Mouse (Mus musculus): ENCODE data around the gene Phf19. TPM values are rescaled to one million over a fixed set of nuclear protein-coding genes. Genes with fewer than 3 reads are reported as not detected.
A peak's percentile ranks its signal among the peaks of the same experiment; 100 is the strongest.

The Phf19 gene
- polyA plus RNA-seq, 1 experiment = 0.66 TPM

DNA sequence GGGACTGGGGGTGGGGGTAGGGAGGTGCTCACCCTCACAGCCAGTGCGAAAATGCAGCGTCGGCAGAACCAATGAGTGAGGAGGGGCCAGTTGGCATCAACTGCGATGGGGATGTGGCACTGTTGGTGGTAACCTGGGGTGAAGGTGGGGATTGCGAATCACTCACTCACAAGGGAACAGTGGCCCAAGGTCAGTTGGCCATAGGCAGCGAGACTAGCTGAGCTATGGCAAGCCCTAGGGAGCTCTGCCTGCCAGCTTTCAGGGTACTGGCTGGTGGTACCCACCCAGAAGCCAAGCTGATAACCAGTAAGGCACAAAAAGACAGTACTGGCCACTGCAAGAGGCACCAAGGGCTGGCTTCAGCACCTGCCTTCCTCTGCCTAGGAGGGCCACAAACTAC lies 7.4 kb downstream of the Phf19 start:
- no peaks in the 10 kb centered on the region for H3K36me3 ChIP-seq (ENCODE audit: control insufficient read depth, insufficient read depth, low read length)
- no peak overlapping the region for H3K4me3 ChIP-seq (ENCODE audit: insufficient read depth, low read depth, low read length)
- DNase-seq = no peak
- H3K27me3 ChIP-seq (replicated peaks; ENCODE audit: control insufficient read depth, insufficient read depth, low read length) = no peaks in the 10 kb centered on the region
- TF ChIP-seq POLR2A (IDR thresholded peaks at IDR 0.05; ENCODE audit: low read depth, low read length) (no peak), CTCF (conservative IDR thresholded peaks at IDR 0.05; ENCODE audit: insufficient read depth, insufficient read length, low read depth, low read length) (no peak)
- H3K27ac ChIP-seq (ENCODE audit: insufficient read depth, low read depth, low read length) = no peak overlapping the region
- H3K4me1 ChIP-seq (ENCODE audit: control insufficient read depth, insufficient read depth, low read length) = peaks cover 10% of the 10 kb centered on the region; the same call in 1 of the 2 replicates
- 82% methylated on average over 6 of the region's 6 CpGs for WGBS

DNA sequence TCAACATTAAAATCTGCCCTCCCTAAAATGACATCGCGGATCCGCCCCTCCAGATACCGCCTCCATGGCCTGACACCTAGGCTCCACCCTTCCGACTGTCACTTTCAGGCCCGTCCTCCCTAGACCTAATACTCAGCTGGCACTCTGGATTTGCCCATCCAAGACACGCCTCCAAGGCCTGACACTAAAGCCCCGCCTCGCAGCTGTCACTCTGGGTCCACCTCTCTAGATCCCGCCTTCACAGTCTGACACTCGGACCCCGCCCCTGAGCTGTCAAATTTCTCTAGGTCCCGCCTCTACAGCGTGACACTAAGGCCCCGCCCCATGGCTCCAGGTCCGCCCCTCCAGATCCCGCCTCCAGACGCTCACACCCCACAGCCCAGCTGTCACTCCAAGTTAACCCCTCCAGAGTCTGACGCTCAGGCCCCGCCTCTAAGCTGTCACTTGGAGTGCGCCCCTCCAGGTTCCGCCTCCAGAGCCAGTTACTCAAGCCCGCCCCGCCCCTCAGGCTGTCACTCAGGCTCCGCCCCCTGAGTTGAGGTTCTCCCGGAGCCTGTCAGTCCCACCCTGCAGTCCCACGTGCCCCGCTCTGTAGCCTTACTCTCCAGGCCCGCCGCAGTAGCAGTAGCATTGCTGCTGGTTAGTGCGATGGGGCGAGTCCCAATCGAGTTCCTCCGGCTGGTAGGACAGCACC lies 8.8 kb downstream of the Phf19 start:
- H3K4me1 ChIP-seq (ENCODE audit: control insufficient read depth, insufficient read depth, low read length) = peaks cover 10% of the 10 kb centered on the region; the same call in 1 of the 2 replicates
- TF ChIP-seq POLR2A (IDR thresholded peaks at IDR 0.05; ENCODE audit: low read depth, low read length) = peak; percentile 26
- TF ChIP-seq CTCF (conservative IDR thresholded peaks at IDR 0.05; ENCODE audit: insufficient read depth, insufficient read length, low read depth, low read length) = no peak
- H3K27ac ChIP-seq (ENCODE audit: insufficient read depth, low read depth, low read length) = peak overlapping the region; percentile 50
- peak overlapping the region; percentile 31 for H3K4me3 ChIP-seq (ENCODE audit: insufficient read depth, low read depth, low read length)
- no peaks in the 10 kb centered on the region for H3K36me3 ChIP-seq (ENCODE audit: control insufficient read depth, insufficient read depth, low read length)
- DNase-seq = peak; percentile 100
- under 1% methylated on average over 34 of the region's 34 CpGs for WGBS
- H3K27me3 ChIP-seq (replicated peaks; ENCODE audit: control insufficient read depth, insufficient read depth, low read length) = no peaks in the 10 kb centered on the region

DNA sequence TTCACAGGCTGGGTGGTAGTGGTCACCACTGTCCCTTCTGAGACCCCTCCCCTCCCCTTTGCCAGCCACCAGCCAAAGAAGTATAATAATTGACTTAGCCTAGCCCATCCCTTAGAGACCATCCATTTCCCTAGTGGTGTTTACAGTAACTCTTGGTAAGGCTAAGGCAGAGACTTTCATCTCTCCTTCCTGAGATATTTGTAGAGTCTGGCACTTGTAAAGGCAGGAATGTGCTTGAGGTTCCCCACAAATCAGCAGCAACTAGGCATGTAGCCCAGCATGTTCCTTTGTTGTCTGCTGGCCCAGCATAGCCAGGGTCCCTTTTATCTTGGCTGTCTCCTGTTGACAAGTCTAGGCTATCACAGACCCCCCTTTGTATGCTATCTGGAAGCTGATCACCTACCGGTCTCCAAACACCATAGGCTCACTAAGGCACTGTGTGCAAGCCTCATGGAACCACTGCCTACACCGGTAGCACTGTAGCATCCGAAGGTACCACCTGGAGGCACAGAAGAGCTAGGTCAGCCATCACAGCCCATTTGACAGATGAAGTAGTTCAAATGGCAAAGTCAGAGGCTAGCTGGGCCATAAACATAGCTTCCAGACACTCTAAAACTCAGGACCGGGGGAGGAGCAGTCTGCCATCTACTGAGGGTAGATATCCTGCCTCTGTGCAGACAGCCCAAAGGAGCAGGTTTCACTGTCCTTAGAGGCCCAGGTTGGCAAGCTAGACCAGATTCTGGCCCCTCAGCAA lies 10.0 kb downstream of the Phf19 start:
- 79% methylated on average over 4 of the region's 4 CpGs for WGBS
- peaks cover 10% of the 10 kb centered on the region; the same call in 1 of the 2 replicates for H3K4me1 ChIP-seq (ENCODE audit: control insufficient read depth, insufficient read depth, low read length)

DNA sequence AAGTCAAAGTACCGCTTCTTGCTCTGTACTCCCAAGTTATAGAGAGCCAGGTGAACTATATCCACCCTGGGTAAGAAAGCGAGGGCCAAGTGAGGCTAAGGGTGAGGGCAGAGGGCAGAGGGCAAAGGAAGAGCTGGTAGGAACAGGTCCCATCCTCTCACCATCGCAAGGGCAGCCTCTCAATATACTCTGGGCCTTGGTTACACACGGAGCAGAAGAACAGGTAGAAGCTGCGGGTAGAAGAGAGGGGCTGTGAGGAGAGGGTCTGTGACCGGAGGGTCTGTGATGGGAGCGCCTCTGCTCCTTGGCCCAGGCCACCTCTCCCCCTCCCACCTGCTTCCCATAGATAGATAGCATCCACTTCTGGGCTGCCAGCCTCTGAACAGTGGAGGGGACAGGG lies 10.6 kb downstream of the Phf19 start:
- DNase-seq = no peak
- H3K27ac ChIP-seq (ENCODE audit: insufficient read depth, low read depth, low read length) = no peak overlapping the region
- H3K36me3 ChIP-seq (ENCODE audit: control insufficient read depth, insufficient read depth, low read length) = no peaks in the 10 kb centered on the region
- TF ChIP-seq CTCF (conservative IDR thresholded peaks at IDR 0.05; ENCODE audit: insufficient read depth, insufficient read length, low read depth, low read length) (no peak), POLR2A (IDR thresholded peaks at IDR 0.05; ENCODE audit: low read depth, low read length) (no peak)
- no peaks in the 10 kb centered on the region for H3K27me3 ChIP-seq (replicated peaks; ENCODE audit: control insufficient read depth, insufficient read depth, low read length)
- H3K4me1 ChIP-seq (ENCODE audit: control insufficient read depth, insufficient read depth, low read length) = peaks cover 10% of the 10 kb centered on the region; the same call in 1 of the 2 replicates
- 86% methylated on average over 7 of the region's 7 CpGs for WGBS
- no peak overlapping the region for H3K4me3 ChIP-seq (ENCODE audit: insufficient read depth, low read depth, low read length)

More for the DNA sequence above, 10.0 kb downstream of the Phf19 start:
- Histone ChIP-seq H3K36me3 (ENCODE audit: control insufficient read depth, insufficient read depth, low read length) (no peaks in the 10 kb centered on the region), H3K27me3 (replicated peaks; ENCODE audit: control insufficient read depth, insufficient read depth, low read length) (no peaks in the 10 kb centered on the region), H3K27ac (ENCODE audit: insufficient read depth, low read depth, low read length) (peak overlapping the region; percentile 50; the same call in 1 of the 2 replicates), H3K4me3 (ENCODE audit: insufficient read depth, low read depth, low read length) (no peak overlapping the region)
- no peak for TF ChIP-seq POLR2A (IDR thresholded peaks at IDR 0.05; ENCODE audit: low read depth, low read length)
- DNase-seq = no peak

DNA sequence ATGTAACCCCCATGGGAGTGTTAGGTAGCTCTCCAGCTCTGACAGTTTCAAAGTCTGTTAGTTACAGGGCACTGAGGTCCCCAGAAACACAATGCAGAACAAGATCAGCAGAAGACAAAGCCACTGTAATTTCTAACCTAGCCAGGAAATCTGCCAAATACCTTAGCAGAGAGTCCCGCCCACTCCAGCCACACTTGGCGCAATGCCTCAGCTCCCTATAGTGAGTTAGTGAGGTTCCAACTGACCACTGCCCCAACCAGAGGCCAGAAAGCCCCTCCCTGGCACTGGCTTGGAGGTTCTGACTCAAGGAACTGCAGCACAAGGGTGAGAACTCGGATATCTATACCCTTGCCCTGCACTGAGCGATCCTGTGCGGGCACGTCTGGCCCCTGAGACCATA lies 11.1 kb downstream of the Phf19 start:
- TF ChIP-seq CTCF (conservative IDR thresholded peaks at IDR 0.05; ENCODE audit: insufficient read depth, insufficient read length, low read depth, low read length) (no peak), POLR2A (IDR thresholded peaks at IDR 0.05; ENCODE audit: low read depth, low read length) (no peak)
- H3K4me3 ChIP-seq (ENCODE audit: insufficient read depth, low read depth, low read length) = no peak overlapping the region
- no peaks in the 10 kb centered on the region for H3K27me3 ChIP-seq (replicated peaks; ENCODE audit: control insufficient read depth, insufficient read depth, low read length)
- H3K36me3 ChIP-seq (ENCODE audit: control insufficient read depth, insufficient read depth, low read length) = no peaks in the 10 kb centered on the region
- DNase-seq = peak; percentile 51
- H3K4me1 ChIP-seq (ENCODE audit: control insufficient read depth, insufficient read depth, low read length) = peaks cover 12% of the 10 kb centered on the region; the same call in 1 of the 2 replicates
- no peak overlapping the region for H3K27ac ChIP-seq (ENCODE audit: insufficient read depth, low read depth, low read length)
- 68% methylated on average over 6 of the region's 6 CpGs for WGBS

DNA sequence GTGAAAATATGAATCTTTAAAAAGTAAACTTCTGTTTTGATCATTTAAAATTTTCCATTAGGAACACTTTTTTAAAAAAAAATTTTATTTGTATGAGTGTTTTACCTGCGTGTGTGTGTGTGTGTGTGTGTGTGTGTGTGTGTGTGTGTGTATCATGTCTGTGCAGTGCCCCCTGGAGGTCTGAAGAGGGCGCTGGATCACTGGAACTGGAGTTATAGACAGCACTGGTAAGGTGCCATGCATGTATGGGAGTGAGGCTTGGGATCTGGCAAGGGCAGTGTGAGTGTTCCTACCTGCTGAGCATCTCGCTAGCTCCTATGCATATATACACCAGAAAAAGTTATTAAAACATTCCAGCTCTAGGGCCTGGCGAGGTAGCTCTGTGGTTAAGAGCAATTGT lies 12.1 kb downstream of the Phf19 start:
- no peaks in the 10 kb centered on the region for H3K27me3 ChIP-seq (replicated peaks; ENCODE audit: control insufficient read depth, insufficient read depth, low read length)
- no peak for TF ChIP-seq CTCF (conservative IDR thresholded peaks at IDR 0.05; ENCODE audit: insufficient read depth, insufficient read length, low read depth, low read length)
- TF ChIP-seq POLR2A (IDR thresholded peaks at IDR 0.05; ENCODE audit: low read depth, low read length) = no peak
- H3K36me3 ChIP-seq (ENCODE audit: control insufficient read depth, insufficient read depth, low read length) = no peaks in the 10 kb centered on the region
- no peak for DNase-seq
- peaks cover 12% of the 10 kb centered on the region; the same call in 1 of the 2 replicates for H3K4me1 ChIP-seq (ENCODE audit: control insufficient read depth, insufficient read depth, low read length)
- WGBS = 85% methylated on average over 4 of the region's 4 CpGs
- no peak overlapping the region for H3K4me3 ChIP-seq (ENCODE audit: insufficient read depth, low read depth, low read length)
- no peak overlapping the region for H3K27ac ChIP-seq (ENCODE audit: insufficient read depth, low read depth, low read length)

DNA sequence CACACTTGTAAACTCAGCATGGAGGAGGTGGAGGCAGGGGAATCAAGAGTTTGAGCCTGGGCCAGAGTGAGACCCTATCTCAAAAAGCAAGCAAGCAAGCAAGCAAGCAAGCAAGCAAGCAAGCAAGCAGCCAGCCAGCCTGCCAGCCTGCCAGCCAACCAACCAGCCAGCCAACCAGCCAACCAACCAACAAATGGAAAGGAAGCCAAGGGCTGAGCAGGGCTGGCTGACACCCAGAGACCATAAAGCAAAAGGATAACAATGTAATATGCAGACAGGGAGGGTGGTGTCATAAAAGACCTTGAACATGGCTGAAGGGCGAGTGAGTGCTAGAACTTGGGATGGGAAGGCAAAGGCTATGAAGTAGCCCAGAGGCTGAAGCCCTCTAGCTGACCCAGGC lies 13.4 kb downstream of the Phf19 start:
- no peaks in the 10 kb centered on the region for H3K36me3 ChIP-seq (ENCODE audit: control insufficient read depth, insufficient read depth, low read length)
- H3K4me3 ChIP-seq (ENCODE audit: insufficient read depth, low read depth, low read length) = no peak overlapping the region
- H3K27ac ChIP-seq (ENCODE audit: insufficient read depth, low read depth, low read length) = no peak overlapping the region
- WGBS = 87% methylated on average over 1 of the region's 1 CpGs
- peaks cover 12% of the 10 kb centered on the region; the same call in 1 of the 2 replicates for H3K4me1 ChIP-seq (ENCODE audit: control insufficient read depth, insufficient read depth, low read length)
- DNase-seq = no peak
- H3K27me3 ChIP-seq (replicated peaks; ENCODE audit: control insufficient read depth, insufficient read depth, low read length) = no peaks in the 10 kb centered on the region
- TF ChIP-seq CTCF (conservative IDR thresholded peaks at IDR 0.05; ENCODE audit: insufficient read depth, insufficient read length, low read depth, low read length) (no peak), POLR2A (IDR thresholded peaks at IDR 0.05; ENCODE audit: low read depth, low read length) (no peak)

Measured in kidney, adult 2 months (tissue).